Mouse (Mus musculus): ENCODE data around the gene Tmem39b. TPM values are rescaled to one million over a fixed set of nuclear protein-coding genes. Genes with fewer than 3 reads are reported as not detected.
"Not testable (repeated sequence)": the region's sequence is repeated elsewhere in the genome, so short reads cannot be mapped to it uniquely, and the experiment has no call there.

Gene Tmem39b
- polyA plus RNA-seq, 1 experiment from 2014 or later = 47.3 TPM

GRCm38 (mm10) chr4:129739111-129739645 is 42.5 kb upstream of the Tmem39b start:
- peak overlapping the region; percentile 5; the same call in 1 of the 2 replicates for H3K4me3 ChIP-seq (ENCODE audit: low read depth, low read length)
- H3K27me3 ChIP-seq (ENCODE audit: control insufficient read depth, insufficient read depth, low read length) = no peaks in the 10 kb centered on the region
- peak overlapping the region; percentile 25; the same call in 1 of the 2 replicates for H3K4me2 ChIP-seq (ENCODE audit: low read depth, severe bottlenecking)
- H3K4me1 ChIP-seq (ENCODE audit: control insufficient read depth, insufficient read depth, low read length) = peaks cover 12% of the 10 kb centered on the region
- peaks cover 2% of the 10 kb centered on the region; the same call in 1 of the 2 replicates for H3K36me3 ChIP-seq (ENCODE audit: control insufficient read depth, insufficient read depth, low read length)
- ATAC-seq (ENCODE audit: insufficient number of reproducible peaks, low FRiP score, low TSS enrichment, low read depth) (no peak), DNase-seq (ENCODE audit: low spot score) (no peak)
- H3K9ac ChIP-seq (ENCODE audit: low read length) = no peak overlapping the region
- H3K9me3 ChIP-seq (ENCODE audit: control insufficient read depth, low read length) = no peaks in the 10 kb centered on the region
- 86% methylated on average over 4 of the region's 4 CpGs for WGBS
- H3K27ac ChIP-seq (replicated peaks; ENCODE audit: low read depth, low read length) = no peak overlapping the region

- no peaks in the 10 kb centered on the region for H3K27me3 ChIP-seq (ENCODE audit: control insufficient read depth, insufficient read depth, low read length)
- H3K4me1 ChIP-seq (ENCODE audit: control insufficient read depth, insufficient read depth, low read length) = peaks cover 8% of the 10 kb centered on the region
- no peaks in the 10 kb centered on the region for H3K9me3 ChIP-seq (ENCODE audit: control insufficient read depth, low read length)
- DNase-seq (ENCODE audit: low spot score) (no peak), ATAC-seq (ENCODE audit: insufficient number of reproducible peaks, low FRiP score, low TSS enrichment, low read depth) (no peak)
- no peak overlapping the region for H3K27ac ChIP-seq (replicated peaks; ENCODE audit: low read depth, low read length)
- H3K4me2 ChIP-seq (ENCODE audit: low read depth, severe bottlenecking) = no peak overlapping the region
- peaks cover 2% of the 10 kb centered on the region; the same call in 1 of the 2 replicates for H3K36me3 ChIP-seq (ENCODE audit: control insufficient read depth, insufficient read depth, low read length)
- no peak overlapping the region for H3K4me3 ChIP-seq (ENCODE audit: low read depth, low read length)
- 93% methylated on average over 1 of the region's 1 CpGs for WGBS
- no peak overlapping the region for H3K9ac ChIP-seq (ENCODE audit: low read length)
Observed at GRCm38 (mm10) chr4:129736173-129736572, 39.5 kb upstream of the Tmem39b start.

GRCm38 (mm10) chr4:129735485-129735884 is 38.8 kb upstream of the Tmem39b start:
- not testable (repeated sequence) for H3K4me3 ChIP-seq (ENCODE audit: low read depth, low read length); H3K4me2 ChIP-seq (ENCODE audit: low read depth, severe bottlenecking); H3K27ac ChIP-seq (replicated peaks; ENCODE audit: low read depth, low read length); H3K36me3 ChIP-seq (ENCODE audit: control insufficient read depth, insufficient read depth, low read length); DNase-seq (ENCODE audit: low spot score); H3K9ac ChIP-seq (ENCODE audit: low read length); H3K9me3 ChIP-seq (ENCODE audit: control insufficient read depth, low read length); H3K27me3 ChIP-seq (ENCODE audit: control insufficient read depth, insufficient read depth, low read length); H3K4me1 ChIP-seq (ENCODE audit: control insufficient read depth, insufficient read depth, low read length); ATAC-seq (ENCODE audit: insufficient number of reproducible peaks, low FRiP score, low TSS enrichment, low read depth)
- WGBS = 100% methylated on average over 3 of the region's 4 CpGs

- no peak for ATAC-seq (ENCODE audit: insufficient number of reproducible peaks, low FRiP score, low TSS enrichment, low read depth)
- no peaks in the 10 kb centered on the region for H3K4me1 ChIP-seq (ENCODE audit: control insufficient read depth, insufficient read depth, low read length)
- H3K27me3 ChIP-seq (ENCODE audit: control insufficient read depth, insufficient read depth, low read length) = no peaks in the 10 kb centered on the region
- no peak overlapping the region for H3K27ac ChIP-seq (replicated peaks; ENCODE audit: low read depth, low read length)
- 92% methylated on average over 5 of the region's 5 CpGs for WGBS
- no peak overlapping the region for H3K4me3 ChIP-seq (ENCODE audit: low read depth, low read length)
- H3K4me2 ChIP-seq (ENCODE audit: low read depth, severe bottlenecking) = no peak overlapping the region
- no peak overlapping the region for H3K9ac ChIP-seq (ENCODE audit: low read length)
- no peak for DNase-seq (ENCODE audit: low spot score)
- peaks cover 18% of the 10 kb centered on the region for H3K36me3 ChIP-seq (ENCODE audit: control insufficient read depth, insufficient read depth, low read length)
- H3K9me3 ChIP-seq (ENCODE audit: control insufficient read depth, low read length) = no peaks in the 10 kb centered on the region
Observed at GRCm38 (mm10) chr4:129731423-129731822, 34.8 kb upstream of the Tmem39b start.

GRCm38 (mm10) chr4:129716310-129716709 is 19.7 kb upstream of the Tmem39b start:
- no peak for DNase-seq (ENCODE audit: low spot score)
- H3K9me3 ChIP-seq (ENCODE audit: control insufficient read depth, low read length) = no peaks in the 10 kb centered on the region
- no peaks in the 10 kb centered on the region for H3K27me3 ChIP-seq (ENCODE audit: control insufficient read depth, insufficient read depth, low read length)
- H3K4me1 ChIP-seq (ENCODE audit: control insufficient read depth, insufficient read depth, low read length) = no peaks in the 10 kb centered on the region
- H3K4me2 ChIP-seq (ENCODE audit: low read depth, severe bottlenecking) = no peak overlapping the region
- H3K9ac ChIP-seq (ENCODE audit: low read length) = no peak overlapping the region
- 92% methylated on average over 9 of the region's 9 CpGs for WGBS
- no peak overlapping the region for H3K4me3 ChIP-seq (ENCODE audit: low read depth, low read length)
- peaks cover 48% of the 10 kb centered on the region for H3K36me3 ChIP-seq (ENCODE audit: control insufficient read depth, insufficient read depth, low read length)
- no peak for ATAC-seq (ENCODE audit: insufficient number of reproducible peaks, low FRiP score, low TSS enrichment, low read depth)
- H3K27ac ChIP-seq (replicated peaks; ENCODE audit: low read depth, low read length) = no peak overlapping the region

GRCm38 (mm10) chr4:129709486-129710129 is 13.0 kb upstream of the Tmem39b start:
- Histone ChIP-seq H3K4me3 (ENCODE audit: low read depth, low read length) (no peak overlapping the region), H3K4me2 (ENCODE audit: low read depth, severe bottlenecking) (no peak overlapping the region), H3K36me3 (ENCODE audit: control insufficient read depth, insufficient read depth, low read length) (peaks cover 44% of the 10 kb centered on the region), H3K9ac (ENCODE audit: low read length) (no peak overlapping the region), H3K27me3 (ENCODE audit: control insufficient read depth, insufficient read depth, low read length) (no peaks in the 10 kb centered on the region), H3K9me3 (ENCODE audit: control insufficient read depth, low read length) (no peaks in the 10 kb centered on the region), H3K4me1 (ENCODE audit: control insufficient read depth, insufficient read depth, low read length) (no peaks in the 10 kb centered on the region), H3K27ac (replicated peaks; ENCODE audit: low read depth, low read length) (no peak overlapping the region)
- 90% methylated on average over 8 of the region's 8 CpGs for WGBS
- DNase-seq (ENCODE audit: low spot score) (no peak), ATAC-seq (ENCODE audit: insufficient number of reproducible peaks, low FRiP score, low TSS enrichment, low read depth) (no peak)

- no peak overlapping the region for H3K27ac ChIP-seq (replicated peaks; ENCODE audit: low read depth, low read length)
- H3K4me3 ChIP-seq (ENCODE audit: low read depth, low read length) = no peak overlapping the region
- WGBS = 87% methylated on average over 3 of the region's 3 CpGs
Observed at GRCm38 (mm10) chr4:129706750-129707149, 10.1 kb upstream of the Tmem39b start.

GRCm38 (mm10) chr4:129702454-129702853 is 5.8 kb upstream of the Tmem39b start:
- Histone ChIP-seq H3K9ac (ENCODE audit: low read length) (no peak overlapping the region), H3K36me3 (ENCODE audit: control insufficient read depth, insufficient read depth, low read length) (peaks cover 19% of the 10 kb centered on the region), H3K4me2 (ENCODE audit: low read depth, severe bottlenecking) (no peak overlapping the region), H3K27ac (replicated peaks; ENCODE audit: low read depth, low read length) (peak overlapping the region; percentile 49), H3K9me3 (ENCODE audit: control insufficient read depth, low read length) (no peaks in the 10 kb centered on the region), H3K4me3 (ENCODE audit: low read depth, low read length) (no peak overlapping the region), H3K4me1 (ENCODE audit: control insufficient read depth, insufficient read depth, low read length) (0 out of 2 replicates have a peak, but pooled peaks cover 2% of the 10 kb centered on the region), H3K27me3 (ENCODE audit: control insufficient read depth, insufficient read depth, low read length) (no peaks in the 10 kb centered on the region)
- 46% methylated on average over 11 of the region's 11 CpGs for WGBS
- peak; percentile 67 for DNase-seq (ENCODE audit: low spot score)
- ATAC-seq (ENCODE audit: insufficient number of reproducible peaks, low FRiP score, low TSS enrichment, low read depth) = peak; percentile 66; the same call in 1 of the 2 replicates

More at GRCm38 (mm10) chr4:129706750-129707149, 10.1 kb upstream of the Tmem39b start:
- Histone ChIP-seq H3K4me2 (ENCODE audit: low read depth, severe bottlenecking) (no peak overlapping the region), H3K36me3 (ENCODE audit: control insufficient read depth, insufficient read depth, low read length) (peaks cover 45% of the 10 kb centered on the region), H3K9me3 (ENCODE audit: control insufficient read depth, low read length) (no peaks in the 10 kb centered on the region), H3K27me3 (ENCODE audit: control insufficient read depth, insufficient read depth, low read length) (no peaks in the 10 kb centered on the region), H3K9ac (ENCODE audit: low read length) (no peak overlapping the region), H3K4me1 (ENCODE audit: control insufficient read depth, insufficient read depth, low read length) (0 out of 2 replicates have a peak, but pooled peaks cover 2% of the 10 kb centered on the region)
- DNase-seq (ENCODE audit: low spot score) = no peak
- no peak for ATAC-seq (ENCODE audit: insufficient number of reproducible peaks, low FRiP score, low TSS enrichment, low read depth)

All from limb, embryonic 11.5 days (tissue).